Mouse (Mus musculus): ENCODE results near the gene Gm26661.

GRCm38 (mm10) chr14:7786073-7786472 lies 5.3 kb upstream of the Gm26661 start:
- TF ChIP-seq CTCF (IDR thresholded peaks at IDR 0.05; ENCODE audit: low read depth) (no peak), EP300 (IDR thresholded peaks at IDR 0.05; ENCODE audit: low read depth) (no peak)

All from liver, postnatal 0 days (tissue).